Mouse (Mus musculus) stomach, postnatal 0 days (tissue): ENCODE data around the gene Gpi1.

Experiments used
- CTCF ChIP-seq: IDR thresholded peaks from 2 replicates; pipeline ENCODE4 v1.5.1; 2016; ENCODE audit warnings: antibody characterized with exemption, low read depth, mild to moderate bottlenecking, moderate library complexity
- EP300 ChIP-seq: optimal IDR thresholded peaks from 2 replicates; pipeline ENCODE3; 2016; ENCODE audit warnings: antibody characterized with exemption

DNA sequence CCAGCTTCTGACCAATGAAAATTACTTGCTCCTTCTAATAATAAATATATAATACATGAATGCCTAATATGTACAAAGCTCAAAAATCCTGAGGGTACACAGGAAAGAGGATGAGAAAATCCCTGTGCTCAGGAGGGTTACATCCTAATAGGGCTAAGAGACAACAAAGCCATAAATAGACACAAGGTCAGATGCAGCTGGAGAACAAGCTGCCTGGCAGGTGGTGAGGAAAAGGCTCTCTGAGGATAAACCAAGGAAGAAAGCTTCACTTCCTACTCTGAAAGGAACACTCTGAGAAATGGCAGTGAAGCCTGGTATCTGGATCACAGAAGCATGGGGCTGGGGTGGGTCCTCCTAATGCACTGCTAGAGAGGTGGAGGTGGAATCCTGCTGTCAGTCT lies 36.3 kb upstream of the Gpi1 start:
- TF ChIP-seq CTCF = no peak
- no peak for TF ChIP-seq EP300
